Mouse (Mus musculus): ENCODE measurements around the gene Fgd6. TPM values are rescaled to one million over a fixed set of nuclear protein-coding genes. Genes with fewer than 3 reads are reported as not detected.
A peak's percentile ranks its signal among the peaks of the same experiment; 100 is the strongest.

Gene Fgd6
- polyA plus RNA-seq, 1 experiment from 2014 or later = 2.1 TPM

DNA sequence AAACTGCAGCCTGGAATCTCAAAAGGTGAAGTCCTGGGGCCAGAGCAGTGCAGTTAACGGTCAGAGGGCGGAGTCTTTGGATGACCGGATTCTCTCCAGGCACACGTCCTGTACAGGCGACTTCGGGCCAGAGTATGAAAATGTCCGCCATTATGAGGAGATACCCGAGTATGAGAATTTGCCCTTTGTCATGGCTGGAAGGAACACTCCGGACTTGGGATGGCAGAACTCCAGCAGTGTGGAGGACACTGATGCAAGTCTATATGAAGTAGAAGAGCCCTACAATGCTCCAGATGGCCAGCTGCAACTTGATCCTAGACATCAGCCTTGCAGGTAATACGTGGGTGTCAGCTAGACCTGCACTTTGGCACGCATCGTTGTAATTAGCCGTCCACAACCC is 9.5 kb downstream of the Fgd6 start:
- ATAC-seq (replicated peaks; ENCODE audit: insufficient number of reproducible peaks, insufficient read depth, low FRiP score, low read depth) = no peak
- Histone ChIP-seq H3K9me3 (replicated peaks) (no peaks in the 10 kb centered on the region), H3K27me3 (no peaks in the 10 kb centered on the region), H3K4me1 (replicated peaks) (peaks cover 22% of the 10 kb centered on the region), H3K4me2 (no peak overlapping the region), H3K36me3 (peaks cover 14% of the 10 kb centered on the region), H3K27ac (no peak overlapping the region), H3K4me3 (no peak overlapping the region), H3K9ac (no peak overlapping the region)
- 90% methylated on average over 13 of the region's 13 CpGs for WGBS

DNA sequence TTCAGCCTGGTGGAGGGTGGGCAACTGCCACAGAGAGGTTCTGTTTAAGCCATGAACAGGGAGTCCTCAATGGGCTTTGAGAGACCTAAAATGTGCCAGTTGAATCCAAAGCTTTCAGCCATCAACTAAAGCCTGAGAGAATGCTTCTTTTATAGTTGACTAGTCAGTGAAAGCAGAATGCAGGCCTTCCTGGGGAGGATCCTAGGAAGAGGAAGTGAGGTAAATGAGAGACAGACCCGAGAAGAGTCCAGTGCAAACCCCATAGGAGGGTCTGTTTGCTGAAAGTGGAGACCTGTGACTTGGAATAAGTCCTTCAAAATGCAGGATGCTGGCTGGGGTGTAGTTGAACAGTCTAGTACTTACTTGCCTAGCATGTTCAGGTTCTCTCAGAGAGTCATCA is 11.2 kb downstream of the Fgd6 start:
- Histone ChIP-seq H3K4me3 (no peak overlapping the region), H3K36me3 (peaks cover 14% of the 10 kb centered on the region), H3K9ac (no peak overlapping the region), H3K27ac (0 out of 2 replicates have a peak overlapping the region, but pooled peaks have one; percentile 8), H3K4me1 (replicated peaks) (peaks cover 22% of the 10 kb centered on the region), H3K4me2 (no peak overlapping the region), H3K9me3 (replicated peaks) (no peaks in the 10 kb centered on the region), H3K27me3 (no peaks in the 10 kb centered on the region)
- no peak for ATAC-seq (replicated peaks; ENCODE audit: insufficient number of reproducible peaks, insufficient read depth, low FRiP score, low read depth)
- WGBS = 62% methylated on average over 1 of the region's 1 CpGs

DNA sequence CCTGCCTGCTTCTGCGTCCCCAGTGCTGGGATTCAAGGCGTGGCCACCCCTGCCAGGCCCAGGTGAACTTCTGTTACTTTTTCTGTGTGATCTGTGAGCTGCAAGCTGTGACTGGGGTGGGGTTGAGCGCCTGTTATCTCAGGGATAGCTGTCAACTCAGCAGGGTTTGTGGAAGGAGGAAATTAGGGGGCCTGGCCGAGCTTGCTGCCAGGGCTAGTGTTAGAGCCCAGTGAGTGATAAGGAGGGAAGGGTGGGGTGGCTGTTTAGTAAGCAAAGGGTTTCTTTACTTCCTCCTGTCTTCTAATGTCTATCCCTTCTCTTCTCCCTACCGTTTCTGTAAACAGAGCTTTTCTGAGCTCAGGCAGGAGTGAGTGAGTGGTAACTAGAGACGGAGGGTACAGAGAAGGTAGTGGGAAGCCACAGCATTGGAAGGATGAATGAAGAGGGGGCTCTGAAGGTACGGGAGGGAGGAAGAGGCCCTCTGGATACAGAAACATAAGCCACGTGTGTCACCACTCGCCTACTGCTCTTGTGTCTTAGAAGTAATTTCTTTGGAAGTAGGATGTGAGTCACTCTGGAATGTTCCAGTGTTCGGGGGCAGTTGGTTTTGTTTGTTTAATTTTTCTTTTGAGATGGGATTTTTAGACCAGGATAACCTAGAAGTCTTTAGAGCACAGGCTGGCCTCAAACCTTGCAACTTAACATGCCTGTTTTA is 12.2 kb downstream of the Fgd6 start:
- H3K27me3 ChIP-seq = no peaks in the 10 kb centered on the region
- H3K36me3 ChIP-seq = peaks cover 14% of the 10 kb centered on the region
- ATAC-seq (replicated peaks; ENCODE audit: insufficient number of reproducible peaks, insufficient read depth, low FRiP score, low read depth) = no peak
- no peaks in the 10 kb centered on the region for H3K9me3 ChIP-seq (replicated peaks)
- H3K9ac ChIP-seq = no peak overlapping the region
- WGBS = 29% methylated on average over 10 of the region's 10 CpGs
- H3K4me2 ChIP-seq = 0 out of 2 replicates have a peak overlapping the region, but pooled peaks have one; percentile 6
- H3K27ac ChIP-seq = peak overlapping the region; percentile 61
- no peak overlapping the region for H3K4me3 ChIP-seq
- peaks cover 22% of the 10 kb centered on the region for H3K4me1 ChIP-seq (replicated peaks)

DNA sequence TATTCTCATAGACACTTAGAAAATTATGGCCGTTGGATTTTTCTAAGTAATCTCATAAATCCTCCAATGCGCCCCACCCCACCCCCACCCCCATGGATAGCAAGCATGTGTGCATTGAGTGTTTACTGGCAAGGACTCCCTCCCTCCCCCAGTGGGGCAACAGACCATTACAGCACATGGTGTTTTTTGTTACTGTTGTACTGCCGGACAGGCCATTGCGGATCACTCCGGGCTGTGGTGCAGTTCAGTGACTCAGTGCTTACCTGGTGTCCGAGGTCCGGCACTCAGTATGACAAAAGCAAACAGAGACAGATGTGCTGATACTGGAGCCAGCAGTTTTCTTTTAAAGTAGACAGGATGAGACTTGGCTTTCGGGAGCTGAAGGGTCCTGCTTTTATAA is 13.3 kb downstream of the Fgd6 start:
- WGBS = 80% methylated on average over 8 of the region's 8 CpGs
- Histone ChIP-seq H3K4me3 (no peak overlapping the region), H3K9ac (no peak overlapping the region), H3K4me1 (replicated peaks) (peaks cover 22% of the 10 kb centered on the region), H3K27me3 (no peaks in the 10 kb centered on the region), H3K27ac (no peak overlapping the region), H3K4me2 (no peak overlapping the region), H3K36me3 (peaks cover 13% of the 10 kb centered on the region), H3K9me3 (replicated peaks) (no peaks in the 10 kb centered on the region)
- ATAC-seq (replicated peaks; ENCODE audit: insufficient number of reproducible peaks, insufficient read depth, low FRiP score, low read depth) = no peak

DNA sequence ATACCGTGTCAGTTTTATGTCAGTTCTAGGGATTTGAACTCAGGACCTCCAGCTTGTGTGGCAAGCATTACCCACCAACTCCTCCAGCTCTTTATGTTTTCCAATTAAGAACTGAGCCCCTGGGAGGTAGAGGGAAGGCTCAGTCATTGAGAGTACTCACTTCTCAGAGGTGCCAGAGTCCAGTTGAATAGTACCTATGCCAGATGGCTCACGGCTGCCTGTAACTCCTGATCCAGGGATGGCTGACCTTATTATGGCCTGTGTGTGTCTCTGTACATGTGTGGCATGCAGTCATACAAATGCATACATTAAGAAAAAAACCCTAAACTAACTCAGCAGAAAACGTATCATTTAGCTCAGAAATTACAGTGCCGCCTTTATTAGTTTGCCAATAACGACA is 14.9 kb downstream of the Fgd6 start:
- no peak overlapping the region for H3K9ac ChIP-seq
- H3K4me2 ChIP-seq = no peak overlapping the region
- no peaks in the 10 kb centered on the region for H3K27me3 ChIP-seq
- no peaks in the 10 kb centered on the region for H3K9me3 ChIP-seq (replicated peaks)
- no peaks in the 10 kb centered on the region for H3K36me3 ChIP-seq
- no peak overlapping the region for H3K27ac ChIP-seq
- no peak overlapping the region for H3K4me3 ChIP-seq
- no peak for ATAC-seq (replicated peaks; ENCODE audit: insufficient number of reproducible peaks, insufficient read depth, low FRiP score, low read depth)
- H3K4me1 ChIP-seq (replicated peaks) = peaks cover 22% of the 10 kb centered on the region
- 91% methylated on average over 5 of the region's 5 CpGs for WGBS

DNA sequence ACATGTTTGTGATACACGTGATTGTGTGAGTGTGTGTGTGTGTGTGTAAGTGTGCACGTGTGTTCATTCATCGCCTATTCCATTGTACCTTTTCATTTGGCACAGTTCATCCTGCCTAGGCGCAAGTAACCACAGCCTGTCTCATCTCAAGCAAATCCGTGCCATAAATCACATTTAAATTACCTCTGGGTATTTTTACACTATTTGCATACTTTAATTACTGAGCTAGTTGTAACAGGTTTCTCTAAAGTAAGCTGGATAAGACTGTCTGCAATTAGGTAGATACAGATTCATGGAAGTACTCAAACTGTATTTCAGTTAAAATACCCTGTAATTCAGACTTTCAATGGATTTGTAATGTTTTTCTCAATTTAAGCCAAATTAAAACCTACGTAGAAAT is 20.7 kb downstream of the Fgd6 start:
- Histone ChIP-seq H3K9ac (no peak overlapping the region), H3K36me3 (no peaks in the 10 kb centered on the region), H3K4me3 (no peak overlapping the region), H3K4me1 (replicated peaks) (peaks cover 2% of the 10 kb centered on the region), H3K9me3 (replicated peaks) (no peaks in the 10 kb centered on the region), H3K4me2 (no peak overlapping the region), H3K27me3 (no peaks in the 10 kb centered on the region), H3K27ac (no peak overlapping the region)
- ATAC-seq (replicated peaks; ENCODE audit: insufficient number of reproducible peaks, insufficient read depth, low FRiP score, low read depth) = no peak
- WGBS = 93% methylated on average over 6 of the region's 6 CpGs

DNA sequence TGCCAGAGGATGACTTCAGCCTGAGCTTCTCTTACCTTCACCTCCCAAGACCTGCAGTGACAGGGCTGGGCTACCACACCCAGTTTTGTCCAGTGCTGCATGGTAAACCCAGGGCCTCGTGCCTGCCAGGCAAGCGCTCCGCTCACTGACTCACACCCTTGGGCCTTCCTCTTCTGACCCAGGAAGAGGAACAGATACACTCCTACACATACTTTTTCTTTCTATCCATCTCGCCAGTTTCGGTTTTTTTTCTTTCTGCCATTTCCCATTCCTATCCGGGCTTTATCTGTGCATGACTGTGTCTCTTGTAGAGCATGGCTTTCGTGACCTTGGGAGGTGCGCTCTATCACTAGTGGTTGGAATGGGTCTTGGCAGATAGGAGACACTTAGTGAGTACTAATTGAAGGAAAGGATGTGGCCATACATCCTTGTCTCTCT is 23.8 kb downstream of the Fgd6 start:
- Histone ChIP-seq H3K27ac (no peak overlapping the region), H3K9me3 (replicated peaks) (no peaks in the 10 kb centered on the region), H3K4me3 (no peak overlapping the region), H3K36me3 (no peaks in the 10 kb centered on the region), H3K27me3 (no peaks in the 10 kb centered on the region), H3K4me2 (no peak overlapping the region), H3K4me1 (replicated peaks) (peaks cover 8% of the 10 kb centered on the region), H3K9ac (no peak overlapping the region)
- ATAC-seq (replicated peaks; ENCODE audit: insufficient number of reproducible peaks, insufficient read depth, low FRiP score, low read depth) = peak; percentile 22; the same call in 1 of the 2 replicates
- 71% methylated on average over 8 of the region's 8 CpGs for WGBS

DNA sequence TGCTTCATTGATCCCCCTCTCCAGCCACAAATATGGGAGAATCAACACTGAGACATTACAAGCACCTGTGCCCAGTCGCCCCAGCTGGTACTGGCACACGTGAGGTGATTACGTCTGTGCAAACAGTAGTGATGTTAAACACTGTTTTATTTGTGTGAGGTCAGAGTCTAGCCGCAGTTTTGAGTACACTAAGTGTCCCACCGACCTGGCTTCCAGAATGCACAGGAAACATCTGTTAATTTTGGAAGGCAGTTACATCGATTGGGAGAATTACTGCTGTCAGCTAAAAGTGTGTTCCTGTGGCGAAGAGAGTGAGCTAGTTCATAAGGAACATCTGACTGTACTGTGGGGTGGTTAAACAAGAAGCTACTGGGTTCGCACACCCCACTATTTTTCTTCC is 24.4 kb downstream of the Fgd6 start:
- no peaks in the 10 kb centered on the region for H3K27me3 ChIP-seq
- no peak overlapping the region for H3K27ac ChIP-seq
- no peaks in the 10 kb centered on the region for H3K9me3 ChIP-seq (replicated peaks)
- H3K4me3 ChIP-seq = no peak overlapping the region
- peaks cover 8% of the 10 kb centered on the region for H3K4me1 ChIP-seq (replicated peaks)
- no peak overlapping the region for H3K4me2 ChIP-seq
- no peaks in the 10 kb centered on the region for H3K36me3 ChIP-seq
- no peak overlapping the region for H3K9ac ChIP-seq
- WGBS = 65% methylated on average over 8 of the region's 8 CpGs
- no peak for ATAC-seq (replicated peaks; ENCODE audit: insufficient number of reproducible peaks, insufficient read depth, low FRiP score, low read depth)

DNA sequence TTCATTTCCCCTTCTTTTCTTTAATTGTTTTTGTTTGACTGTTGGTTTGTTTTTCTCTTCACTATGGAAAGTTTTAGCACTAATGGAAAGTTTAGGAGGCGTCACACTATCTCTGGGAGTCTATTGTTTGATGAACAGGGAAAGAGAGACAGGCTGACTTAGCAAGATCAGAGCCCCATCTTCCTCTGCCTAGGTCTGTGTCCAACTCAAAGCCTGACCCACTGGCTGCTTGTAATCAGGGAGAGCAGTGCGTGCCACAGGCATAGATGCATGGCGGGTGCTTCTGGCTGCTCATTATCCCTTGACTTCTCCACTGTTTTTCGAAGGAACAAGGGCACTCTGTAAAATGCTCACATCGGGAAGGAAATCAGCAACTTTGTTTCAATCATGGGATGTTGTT is 26.6 kb downstream of the Fgd6 start:
- H3K36me3 ChIP-seq = no peaks in the 10 kb centered on the region
- no peak overlapping the region for H3K9ac ChIP-seq
- 68% methylated on average over 5 of the region's 5 CpGs for WGBS
- H3K4me2 ChIP-seq = no peak overlapping the region
- ATAC-seq (replicated peaks; ENCODE audit: insufficient number of reproducible peaks, insufficient read depth, low FRiP score, low read depth) = no peak; the same call in 1 of the 2 replicates
- H3K9me3 ChIP-seq (replicated peaks) = no peaks in the 10 kb centered on the region
- no peak overlapping the region for H3K4me3 ChIP-seq
- peaks cover 14% of the 10 kb centered on the region for H3K4me1 ChIP-seq (replicated peaks)
- H3K27ac ChIP-seq = no peak overlapping the region
- no peaks in the 10 kb centered on the region for H3K27me3 ChIP-seq

DNA sequence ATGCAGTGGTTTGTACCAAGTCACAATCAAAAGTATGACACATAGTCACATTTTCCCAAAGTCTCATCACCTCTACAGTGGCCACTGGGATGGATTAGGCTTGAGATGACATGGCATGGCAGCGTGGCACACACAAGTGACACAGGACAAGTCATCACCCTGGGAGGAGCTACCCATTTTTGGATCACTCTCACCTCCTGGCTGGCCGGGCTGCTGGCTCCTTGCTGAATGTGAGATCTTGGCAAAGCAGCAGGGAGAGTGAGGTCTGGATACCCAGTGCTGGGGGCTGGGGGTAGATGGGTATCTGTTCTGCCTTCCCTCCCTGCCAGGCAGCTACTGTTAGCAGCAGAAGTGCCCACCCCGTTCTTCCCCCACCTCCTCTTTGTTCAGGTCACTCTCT is 31.1 kb downstream of the Fgd6 start:
- Histone ChIP-seq H3K36me3 (no peaks in the 10 kb centered on the region), H3K4me3 (no peak overlapping the region), H3K27ac (peak overlapping the region; percentile 45; the same call in 1 of the 2 replicates), H3K4me2 (no peak overlapping the region), H3K27me3 (no peaks in the 10 kb centered on the region), H3K4me1 (replicated peaks) (peaks cover 16% of the 10 kb centered on the region), H3K9me3 (replicated peaks) (no peaks in the 10 kb centered on the region), H3K9ac (no peak overlapping the region)
- no peak for ATAC-seq (replicated peaks; ENCODE audit: insufficient number of reproducible peaks, insufficient read depth, low FRiP score, low read depth)
- WGBS = 49% methylated on average over 3 of the region's 3 CpGs

DNA sequence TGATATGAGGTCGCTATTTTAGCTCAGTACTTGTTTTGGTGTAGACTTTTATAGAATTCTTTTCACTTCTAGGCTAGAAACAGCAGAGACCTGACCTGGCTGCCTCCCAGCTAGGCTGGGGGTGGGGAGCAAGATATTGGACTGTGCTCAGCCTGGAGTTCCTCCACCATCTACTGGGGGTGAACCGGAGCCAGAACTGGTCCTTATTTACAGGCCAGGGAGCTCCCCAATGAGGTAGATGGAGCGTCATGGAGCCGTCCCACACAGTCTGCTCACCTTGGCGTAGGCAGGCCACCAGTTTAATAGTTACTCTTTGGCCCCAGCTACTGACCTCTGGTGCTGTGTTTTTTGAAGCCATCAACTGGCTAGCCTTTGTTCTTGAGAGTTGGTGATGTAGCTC is 32.9 kb downstream of the Fgd6 start:
- Histone ChIP-seq H3K27ac (0 out of 2 replicates have a peak overlapping the region, but pooled peaks have one; percentile 7), H3K9me3 (replicated peaks) (no peaks in the 10 kb centered on the region), H3K36me3 (no peaks in the 10 kb centered on the region), H3K4me1 (replicated peaks) (peaks cover 28% of the 10 kb centered on the region), H3K27me3 (no peaks in the 10 kb centered on the region), H3K4me2 (no peak overlapping the region), H3K9ac (no peak overlapping the region), H3K4me3 (no peak overlapping the region)
- ATAC-seq (replicated peaks; ENCODE audit: insufficient number of reproducible peaks, insufficient read depth, low FRiP score, low read depth) = peak; percentile 51; the same call in 1 of the 2 replicates
- 69% methylated on average over 5 of the region's 5 CpGs for WGBS

DNA sequence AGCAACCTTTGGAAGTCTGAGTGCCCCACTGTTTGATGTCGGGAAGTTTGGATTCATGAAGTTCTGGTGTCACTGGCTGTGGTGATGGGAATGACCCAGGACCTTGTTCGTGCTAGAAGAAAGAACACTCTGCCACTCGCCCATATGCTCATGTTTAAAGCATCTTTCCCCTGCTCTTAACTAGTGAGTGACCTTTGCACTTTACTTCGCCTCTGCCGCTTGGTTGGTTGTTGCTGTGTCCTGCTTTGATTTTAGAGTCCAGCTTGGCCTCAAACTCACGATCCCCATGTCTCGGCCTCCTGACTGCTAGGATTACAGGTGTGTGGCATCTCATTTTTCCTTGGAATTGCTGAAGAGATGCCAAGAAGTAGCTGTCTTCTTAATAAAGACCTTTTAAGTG is 35.8 kb downstream of the Fgd6 start:
- H3K9me3 ChIP-seq (replicated peaks) = no peaks in the 10 kb centered on the region
- WGBS = 90% methylated on average over 7 of the region's 7 CpGs
- no peaks in the 10 kb centered on the region; the same call in 1 of the 2 replicates for H3K36me3 ChIP-seq
- no peak overlapping the region for H3K9ac ChIP-seq
- no peak overlapping the region for H3K4me2 ChIP-seq
- H3K4me1 ChIP-seq (replicated peaks) = peaks cover 28% of the 10 kb centered on the region
- ATAC-seq (replicated peaks; ENCODE audit: insufficient number of reproducible peaks, insufficient read depth, low FRiP score, low read depth) = no peak
- no peaks in the 10 kb centered on the region for H3K27me3 ChIP-seq
- no peak overlapping the region for H3K4me3 ChIP-seq
- peak overlapping the region; percentile 66; the same call in 1 of the 2 replicates for H3K27ac ChIP-seq

Data from heart, embryonic 15.5 days (tissue).